Mouse (Mus musculus) activated CD4-positive, CD25-positive, alpha-beta regulatory T cell, adult 4 months (primary cell): ENCODE results near the gene Cd36. TPM values are rescaled to one million over a fixed set of nuclear protein-coding genes. Genes with fewer than 3 reads are reported as not detected.
"Not testable (repeated sequence)": the region's sequence is repeated elsewhere in the genome, so short reads cannot be mapped to it uniquely, and the experiment has no call there.

Experiments
- ATAC-seq: one replicate; pipeline ENCODE4 v1.8.0; 2017
- polyA plus RNA-seq, 2 experiments: library from polyadenylated mRNA; unstranded; fragments of 100-300 nt; shearing (Covaris generic); gene quantifications; one replicate each; pipeline ENCODE4 v1.2.1; 2017

Gene Cd36
- polyA plus RNA-seq = under 1 TPM in 1 of 2 experiments, not detected in 1; 0.20 TPM

DNA sequence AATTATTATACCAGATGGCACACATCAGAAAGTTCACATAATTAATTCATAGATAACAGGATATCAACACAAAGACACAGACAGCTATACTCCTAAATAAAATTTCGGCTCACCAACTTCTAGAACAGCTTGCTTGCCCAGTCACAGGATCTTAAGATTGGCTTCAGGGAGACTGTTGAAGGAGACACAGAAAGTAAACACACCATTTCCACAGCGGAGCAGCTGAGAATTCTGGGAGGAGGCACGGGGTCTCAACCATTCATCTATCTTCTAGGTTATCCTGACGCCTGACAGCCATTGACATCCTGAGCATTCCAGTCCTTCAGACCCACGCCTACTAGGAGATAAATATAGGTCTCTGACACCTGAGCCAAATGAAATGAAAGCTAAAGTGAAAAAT lies at the start of gene Cd36:
Cd36 (minus strand) TSS at position 204 of the 400 bp plus-strand sequence.
- no peak for ATAC-seq

DNA sequence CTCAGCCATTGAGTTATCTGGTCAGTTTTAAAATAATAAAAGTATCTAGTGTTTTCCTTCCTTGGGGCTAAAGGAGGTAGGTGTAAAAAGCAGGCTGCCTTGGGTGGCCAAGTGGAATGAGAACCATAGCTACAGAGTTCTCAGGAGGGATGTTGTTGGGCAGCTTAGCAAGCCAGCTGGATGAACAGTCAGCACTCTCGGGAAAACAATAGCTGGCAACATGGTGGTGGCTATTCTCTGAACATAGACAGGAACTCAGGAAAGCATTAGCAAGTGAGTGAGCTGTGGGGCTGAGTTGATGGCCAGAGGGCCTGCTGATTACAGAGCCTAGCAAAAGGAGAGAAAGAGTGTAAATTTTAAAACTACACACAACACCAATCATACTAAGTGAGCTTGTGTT lies 45.9 kb upstream of the Cd36 start:
- no peak for ATAC-seq

DNA sequence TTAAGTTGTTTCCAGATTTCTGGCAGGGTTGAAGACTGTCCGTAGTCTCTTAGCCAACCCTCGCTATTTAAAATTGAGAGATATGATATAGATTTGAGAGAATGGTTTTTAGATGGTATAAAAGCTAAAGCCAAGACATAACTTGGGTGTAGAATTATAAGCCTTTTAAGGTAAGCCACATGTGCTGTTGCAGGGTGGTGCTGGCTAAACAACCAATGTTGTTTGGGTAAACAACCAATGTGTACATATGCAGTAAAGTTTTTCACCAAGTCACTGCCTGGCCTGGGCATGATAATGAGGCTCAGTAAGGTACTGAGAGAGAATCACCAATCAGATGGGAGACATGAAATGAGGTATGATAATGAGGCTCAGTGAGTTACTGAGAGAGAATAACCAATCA lies 43.0 kb upstream of the Cd36 start:
- ATAC-seq = not testable (repeated sequence)

DNA sequence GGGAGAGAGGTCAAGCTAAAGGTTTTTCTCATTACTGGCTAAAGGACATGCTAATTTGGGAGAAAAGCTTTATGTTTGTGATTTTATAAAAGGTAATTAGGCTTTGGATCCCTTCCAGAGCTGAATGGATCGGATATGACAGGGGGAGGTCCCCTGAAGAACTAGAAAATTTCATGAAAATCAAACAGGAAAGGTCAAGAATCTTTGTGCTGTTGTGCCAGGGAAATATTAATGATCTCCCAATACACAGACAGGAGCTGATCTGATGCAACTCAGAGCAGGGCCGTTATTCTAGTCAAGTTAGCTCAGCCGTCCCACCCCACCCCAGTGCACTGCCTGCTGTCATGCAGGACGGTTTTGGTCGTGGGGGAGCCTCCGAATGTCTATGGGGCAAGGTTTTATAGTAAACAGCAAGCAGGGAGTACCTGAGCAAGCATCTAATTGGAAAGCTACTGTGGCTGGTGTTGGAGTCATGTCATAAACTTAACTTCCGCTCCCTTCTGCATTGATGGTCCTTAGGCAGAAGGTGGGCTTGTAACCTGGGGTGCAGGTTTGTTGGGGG lies 40.5 kb upstream of the Cd36 start:
- ATAC-seq = no peak

DNA sequence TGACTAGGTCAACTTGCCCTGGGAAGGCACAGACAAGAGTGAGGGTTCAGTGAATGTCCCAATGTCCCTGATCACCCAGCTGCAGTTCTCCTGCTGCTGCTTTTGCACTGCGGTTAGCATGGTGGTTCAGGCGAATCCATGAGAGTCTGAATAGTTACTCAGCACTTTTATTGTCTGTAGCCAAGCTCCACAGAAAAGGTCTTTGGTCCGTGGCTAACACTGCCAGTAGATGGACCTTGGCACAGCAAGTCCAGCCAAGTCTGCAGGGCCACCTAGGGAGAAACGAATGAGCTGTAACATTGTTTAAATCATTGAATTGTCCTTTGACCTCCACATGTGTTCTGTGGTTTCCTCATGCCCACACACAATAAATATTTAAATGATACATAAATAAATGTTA lies 39.9 kb upstream of the Cd36 start:
- no peak for ATAC-seq

DNA sequence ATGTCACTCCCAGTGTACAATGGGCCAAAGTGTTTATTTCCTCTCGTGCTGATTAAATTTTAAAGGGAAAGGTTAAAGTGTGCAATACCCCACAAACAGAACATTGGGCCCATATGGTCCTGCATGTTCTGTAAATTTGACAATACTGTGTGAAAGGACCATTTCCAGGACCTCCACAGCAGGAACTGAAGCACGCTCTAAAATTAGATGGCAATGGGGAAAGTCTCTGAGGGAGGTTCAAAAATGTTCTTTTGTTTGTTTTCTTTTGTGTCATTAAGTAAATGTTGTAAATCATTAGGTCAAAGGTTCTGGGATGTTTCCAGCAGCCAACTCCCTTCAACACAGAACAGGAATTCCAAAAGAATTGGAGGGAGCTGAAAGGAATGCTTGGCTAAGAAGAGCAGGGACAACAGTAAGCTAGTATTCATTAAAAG lies 35.5 kb upstream of the Cd36 start:
- no peak for ATAC-seq

DNA sequence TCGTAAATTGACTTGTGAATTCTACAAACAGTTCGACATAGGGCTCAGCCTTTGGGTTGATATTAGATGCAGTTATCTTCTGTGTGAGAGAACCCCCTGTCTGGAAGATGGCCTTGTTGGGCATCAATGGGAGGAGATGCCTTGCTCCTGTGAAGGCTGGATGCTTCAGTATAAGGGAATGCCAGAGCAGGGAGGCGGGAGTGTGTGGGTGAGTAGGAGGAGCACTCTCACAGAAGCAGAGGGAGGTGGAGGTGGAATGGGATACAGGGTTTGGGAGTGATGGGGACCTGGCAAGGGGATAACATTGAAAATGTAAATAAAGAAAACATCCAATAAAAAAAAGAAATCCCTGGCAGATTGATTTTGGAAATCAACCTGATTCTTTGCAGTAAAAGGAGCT lies 35.0 kb upstream of the Cd36 start:
- no peak for ATAC-seq

DNA sequence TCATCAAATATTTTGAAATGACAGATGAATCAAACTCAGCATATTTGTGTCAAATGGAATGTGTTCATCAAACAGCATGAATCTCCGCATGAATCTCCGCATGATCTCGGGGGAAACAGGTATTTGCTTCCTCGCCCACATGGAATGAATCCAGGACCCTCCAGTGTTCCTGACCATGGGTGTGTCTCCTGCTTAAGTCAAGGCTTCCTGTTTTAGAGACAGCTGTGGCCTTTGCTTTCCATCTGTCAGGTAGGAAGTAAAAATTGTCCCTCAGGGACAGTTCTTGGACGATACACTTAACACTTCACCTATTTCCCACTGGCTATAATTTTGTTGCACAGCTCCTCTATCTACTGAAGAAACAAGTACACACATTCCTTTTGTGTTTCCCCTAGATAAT lies 30.4 kb upstream of the Cd36 start:
- no peak for ATAC-seq

DNA sequence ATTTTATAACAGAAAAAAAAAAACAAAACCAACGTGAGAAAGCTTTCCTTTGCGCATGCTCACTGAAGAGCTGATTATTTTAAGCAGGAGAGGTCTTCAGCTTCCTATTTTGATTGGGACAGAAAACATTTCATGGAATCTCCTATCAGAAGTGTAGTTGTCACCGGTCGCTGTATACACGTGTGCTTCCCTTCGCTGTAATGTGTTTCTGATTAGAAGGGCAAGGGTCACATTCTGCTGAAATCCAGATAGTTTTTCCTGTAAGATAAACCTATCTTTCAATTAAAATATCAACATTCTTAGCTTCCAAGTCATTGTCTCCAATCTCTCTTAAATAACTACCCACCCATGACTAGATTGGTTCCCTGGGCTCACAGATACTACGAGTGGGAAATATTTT lies 16.2 kb upstream of the Cd36 start:
- ATAC-seq = no peak

DNA sequence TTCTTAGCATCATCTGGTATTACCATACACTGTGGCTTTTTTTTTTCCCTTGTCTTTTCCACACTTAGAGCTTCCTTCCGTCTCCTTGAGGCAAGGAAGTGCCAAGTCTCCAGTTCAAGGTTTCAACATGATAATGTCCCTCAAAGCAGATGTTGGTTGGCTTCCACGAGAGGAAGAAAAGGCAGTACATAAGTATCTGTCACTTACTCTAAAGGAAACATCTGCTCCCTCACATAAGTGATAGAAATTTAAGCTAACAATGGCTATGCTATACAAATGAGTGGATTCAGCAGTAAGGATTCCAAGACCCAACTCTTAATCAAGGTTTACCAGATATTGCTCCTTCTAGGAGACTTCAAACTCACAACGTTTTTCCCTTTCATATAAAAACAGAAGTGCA lies 10.3 kb upstream of the Cd36 start:
- no peak for ATAC-seq

DNA sequence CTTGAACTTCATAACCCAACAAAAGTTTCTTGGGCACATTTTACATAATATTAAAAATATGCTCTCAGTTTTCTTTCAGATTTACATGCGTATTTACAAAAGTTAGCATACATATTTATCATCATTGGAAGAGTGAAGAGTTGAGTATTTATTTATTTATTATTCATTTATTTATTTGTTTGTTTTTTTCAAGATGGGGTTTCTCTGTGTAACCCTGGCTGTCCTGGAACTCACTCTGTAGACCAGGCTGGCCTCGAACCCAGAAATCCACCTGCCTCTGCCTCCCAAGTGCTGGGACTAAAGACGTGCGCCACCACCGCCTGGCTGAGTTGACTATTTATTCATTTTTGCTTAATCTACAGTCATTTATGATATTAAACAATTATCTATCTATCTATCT lies 9.0 kb upstream of the Cd36 start:
- ATAC-seq = not testable (repeated sequence)

DNA sequence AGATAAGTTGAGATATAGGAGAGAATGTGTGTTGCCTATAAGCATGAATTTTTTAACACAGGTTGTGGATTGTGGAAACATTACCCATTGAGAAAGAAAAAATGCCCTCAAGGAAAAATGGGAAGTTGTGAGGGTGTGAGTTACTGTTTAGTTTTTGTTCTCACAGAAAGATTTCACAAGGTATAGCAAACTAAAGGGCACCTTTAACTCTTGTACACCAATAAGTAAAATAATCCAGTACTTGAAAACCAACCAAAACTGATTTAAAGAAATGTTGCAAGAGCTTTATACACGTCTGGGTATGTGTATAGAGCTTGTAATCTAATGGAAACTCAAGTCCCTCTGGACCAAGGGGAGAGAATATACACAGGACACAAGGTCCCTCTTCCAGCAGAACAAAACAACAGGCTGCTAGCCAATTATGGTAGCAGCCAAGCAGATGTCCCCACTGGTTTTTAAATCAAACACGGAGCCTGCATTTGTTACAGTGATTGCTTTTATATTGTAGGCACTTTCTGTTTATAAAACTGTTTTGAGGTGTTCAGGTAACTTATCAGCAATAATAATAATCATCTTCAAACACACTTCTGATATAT lies 5.1 kb upstream of the Cd36 start:
- ATAC-seq = no peak

DNA sequence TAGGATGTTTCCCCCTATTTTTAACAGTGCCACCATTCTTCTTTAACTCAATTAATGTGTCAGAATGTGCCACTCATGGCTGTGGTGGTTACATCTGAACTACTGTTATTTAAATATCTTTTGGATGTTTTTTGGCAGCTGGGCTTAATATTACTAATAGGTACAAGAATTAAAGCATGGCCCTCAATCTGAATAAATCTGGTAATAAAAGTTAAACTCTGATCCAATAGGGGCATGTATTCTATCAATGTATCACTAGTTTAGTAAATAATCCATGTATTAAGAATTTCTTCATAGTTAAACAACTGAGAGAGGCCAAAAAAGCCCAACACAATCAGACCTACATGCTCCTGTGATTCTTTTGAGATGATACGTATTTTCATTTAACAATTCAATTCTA lies 690 bp upstream of the Cd36 start:
- no peak for ATAC-seq

DNA sequence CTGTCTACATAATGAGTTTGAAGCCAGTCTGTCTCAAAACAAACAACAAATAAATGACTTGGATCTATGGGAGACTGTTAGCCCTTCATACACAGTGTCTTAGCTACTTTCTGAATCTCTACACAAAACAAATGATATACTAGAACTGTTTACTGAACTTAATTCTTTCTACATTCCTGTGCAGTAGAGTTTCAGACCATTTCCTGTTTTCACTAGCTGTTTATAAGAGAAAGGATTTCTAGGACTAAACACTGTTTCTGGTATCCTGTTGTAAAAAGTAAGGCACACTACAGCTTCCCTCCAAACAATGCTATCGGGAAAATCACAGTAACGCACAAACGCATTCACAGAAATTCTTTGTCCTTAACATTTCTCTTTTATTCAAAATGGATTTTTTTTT lies 2.2 kb downstream of the Cd36 start:
- no peak for ATAC-seq

DNA sequence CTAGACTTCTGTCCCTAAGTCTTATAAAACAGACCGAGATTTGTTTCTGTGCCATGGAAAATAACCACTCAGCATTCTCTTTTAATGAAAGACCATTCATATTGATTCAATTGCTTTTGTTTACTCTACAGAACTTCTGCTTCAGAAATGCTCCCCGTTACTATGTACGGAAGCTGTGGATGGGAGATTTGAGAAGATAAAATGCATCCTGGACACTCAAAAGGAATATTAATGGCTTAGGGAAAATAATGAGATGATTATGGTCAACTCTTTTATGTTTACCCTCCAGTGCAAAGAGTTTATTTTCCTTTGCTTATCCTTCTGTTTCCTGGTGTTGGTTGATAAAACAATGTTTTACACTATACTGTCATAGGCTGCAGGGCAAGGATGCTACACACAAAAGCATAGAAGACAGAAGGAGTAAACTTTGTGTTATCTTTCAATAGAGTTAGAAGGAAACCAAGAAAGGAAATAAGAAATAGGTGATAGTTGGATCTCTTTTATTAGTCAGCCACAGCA lies 5.2 kb downstream of the Cd36 start:
- ATAC-seq = no peak

DNA sequence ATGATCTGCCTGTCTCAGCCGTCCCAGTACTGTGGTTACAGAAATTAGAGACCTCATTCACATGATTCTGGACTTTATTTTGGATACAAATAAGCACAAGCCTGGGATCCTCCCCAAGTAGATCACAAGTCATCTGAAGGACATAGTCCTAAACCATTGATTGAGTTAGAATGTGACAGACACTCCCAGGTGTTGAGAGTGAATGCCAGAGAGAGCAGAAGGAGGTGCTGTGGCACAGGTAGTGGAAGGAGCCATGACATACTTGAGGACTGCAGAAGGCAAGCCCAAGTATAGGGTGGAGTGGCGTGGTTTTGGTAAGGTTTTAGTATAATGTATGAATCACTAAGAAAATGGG lies 7.1 kb downstream of the Cd36 start:
- no peak for ATAC-seq

DNA sequence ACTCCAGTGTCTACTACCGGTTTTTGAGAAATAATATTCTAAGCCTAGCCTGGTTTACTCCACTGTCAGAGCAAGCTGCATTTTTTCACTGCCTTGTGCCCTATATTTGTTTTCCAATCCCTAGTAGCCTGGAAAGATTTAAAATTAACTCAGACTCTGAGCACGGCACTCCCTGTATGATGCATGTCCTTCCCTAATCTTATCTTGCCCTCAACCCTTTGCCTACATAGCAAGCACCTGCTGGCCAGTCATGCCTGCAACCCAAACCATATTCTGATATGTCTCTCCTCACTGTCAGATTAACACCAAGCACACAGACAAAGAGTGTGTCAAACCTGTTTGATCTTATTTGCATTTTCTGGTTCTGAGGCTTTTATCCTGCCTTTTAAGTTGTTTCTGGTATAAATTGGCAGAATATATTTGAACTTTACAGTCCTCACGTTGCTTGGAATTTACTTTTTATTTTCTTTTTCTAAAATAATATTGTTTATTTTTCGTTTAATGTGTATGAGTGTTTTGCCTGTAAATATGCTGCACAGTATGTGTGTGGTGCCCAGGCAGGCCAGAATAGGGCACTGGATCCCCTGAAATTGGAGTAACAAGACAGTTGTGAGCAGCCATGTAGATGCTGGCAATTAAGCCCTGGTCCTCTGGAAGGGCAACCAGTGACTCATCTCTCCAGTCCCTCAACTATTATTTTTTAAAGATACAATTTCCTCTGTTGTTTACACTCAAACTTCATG lies 7.6 kb downstream of the Cd36 start:
- no peak for ATAC-seq

DNA sequence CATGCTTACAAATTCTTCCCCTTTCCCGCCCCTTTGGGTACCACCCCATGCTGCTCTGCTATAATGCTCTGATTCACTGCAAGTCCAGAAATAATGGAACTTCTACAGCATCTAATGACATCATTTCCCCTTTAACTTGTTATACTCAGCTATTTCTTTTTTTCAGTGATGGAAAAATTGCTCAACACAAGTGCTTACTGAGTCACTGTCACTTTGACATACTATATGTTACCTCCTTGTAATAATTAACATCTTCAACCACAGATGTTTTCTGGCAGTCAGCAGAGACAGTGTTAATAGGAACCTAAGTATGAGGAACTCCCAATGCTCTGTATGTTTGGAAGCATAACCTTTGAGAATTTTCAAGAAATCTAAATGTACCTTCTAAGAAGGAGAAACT lies 8.7 kb downstream of the Cd36 start:
- no peak for ATAC-seq

DNA sequence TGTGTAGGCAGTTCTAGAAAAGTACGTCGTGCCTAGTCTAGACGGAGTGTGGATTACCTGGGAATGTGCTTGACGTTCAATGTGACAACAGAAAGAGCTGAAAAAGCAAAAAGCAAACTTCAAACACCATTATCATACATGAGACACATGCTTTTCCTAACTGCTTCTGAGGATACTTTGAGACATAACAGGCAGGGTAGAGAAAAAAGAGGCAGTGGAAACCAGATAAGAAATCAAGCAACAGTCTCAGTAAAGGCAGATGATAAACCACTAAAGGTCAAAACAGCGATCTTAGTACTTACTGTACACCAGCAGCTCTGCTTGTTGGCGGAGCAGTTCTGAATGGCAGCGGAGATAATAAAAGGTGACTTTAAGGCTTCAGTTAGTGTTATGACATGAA lies 11.6 kb downstream of the Cd36 start:
- no peak for ATAC-seq

DNA sequence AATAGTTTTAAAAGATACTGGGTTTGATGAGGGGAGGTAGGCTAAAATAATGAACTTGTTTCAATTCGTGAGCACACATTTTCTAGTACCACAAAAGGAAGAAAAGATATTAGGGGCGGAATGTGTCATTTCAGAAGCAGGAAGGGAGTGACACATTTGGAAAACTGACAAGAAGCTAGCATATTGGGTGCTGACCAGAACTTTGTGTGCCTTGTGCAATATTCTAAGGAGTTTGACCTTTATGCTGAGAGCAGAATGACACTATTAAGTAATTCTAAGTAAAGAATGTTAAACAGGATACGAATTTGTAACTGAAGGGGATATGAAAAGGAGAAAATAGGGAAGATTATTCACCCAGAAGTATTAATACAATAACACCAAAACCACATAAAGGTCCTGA lies 12.0 kb downstream of the Cd36 start:
- no peak for ATAC-seq

DNA sequence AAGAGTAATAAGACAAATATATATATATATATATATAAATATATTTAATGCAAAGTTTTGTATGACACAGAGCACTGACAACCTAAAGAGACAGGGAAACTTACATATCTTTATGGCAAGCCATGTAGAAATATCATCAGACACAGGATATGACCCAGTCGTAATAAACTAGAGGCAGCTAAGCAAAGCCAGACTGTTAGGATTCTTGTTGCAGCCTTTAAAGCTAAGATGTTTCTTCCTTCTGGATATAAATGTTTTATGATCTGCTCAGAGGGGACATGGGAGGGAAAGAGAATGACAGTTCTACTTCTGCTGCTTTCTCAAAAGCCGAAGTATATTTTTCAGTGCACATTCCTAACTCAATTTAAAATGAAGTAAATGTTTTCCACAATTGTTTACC lies 14.3 kb downstream of the Cd36 start:
- ATAC-seq = no peak

DNA sequence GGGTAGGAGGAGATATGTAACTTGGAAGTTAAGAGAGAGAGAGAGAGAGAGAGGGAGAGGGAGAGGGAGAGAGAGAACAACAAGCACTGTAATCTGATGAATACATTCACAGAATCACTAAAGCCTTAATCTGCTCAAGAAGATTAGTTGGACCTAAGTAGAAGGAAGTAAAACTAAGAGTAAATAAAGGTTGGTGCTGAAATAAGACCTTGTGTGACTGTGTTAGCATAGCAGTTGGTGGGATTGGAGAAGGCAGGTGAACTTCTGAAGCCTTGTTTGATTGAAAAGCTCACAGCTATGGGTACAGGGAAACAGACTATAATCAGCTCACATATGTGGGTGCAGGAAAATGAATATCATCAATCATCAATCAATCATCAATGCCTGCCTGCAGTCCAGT lies 23.2 kb downstream of the Cd36 start:
- no peak for ATAC-seq

DNA sequence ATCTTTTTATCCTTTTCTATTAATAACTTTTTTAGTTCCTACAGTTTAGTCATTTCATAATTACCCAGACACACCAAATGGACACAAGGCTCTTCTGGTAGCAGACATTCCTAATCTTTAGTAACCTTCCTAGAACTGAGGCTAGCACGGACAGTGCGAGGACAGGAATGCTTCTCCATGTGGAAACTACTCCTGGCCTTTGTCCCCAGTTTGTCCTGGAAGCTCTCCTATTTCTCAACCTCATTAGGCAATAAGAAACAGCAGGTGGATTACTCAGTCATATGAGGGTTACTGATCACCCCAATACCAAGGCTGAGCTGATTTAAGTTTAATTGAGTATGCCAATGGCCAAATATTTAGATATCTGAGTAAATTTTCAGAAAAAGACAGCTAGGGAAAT lies 25.5 kb downstream of the Cd36 start:
- no peak for ATAC-seq

DNA sequence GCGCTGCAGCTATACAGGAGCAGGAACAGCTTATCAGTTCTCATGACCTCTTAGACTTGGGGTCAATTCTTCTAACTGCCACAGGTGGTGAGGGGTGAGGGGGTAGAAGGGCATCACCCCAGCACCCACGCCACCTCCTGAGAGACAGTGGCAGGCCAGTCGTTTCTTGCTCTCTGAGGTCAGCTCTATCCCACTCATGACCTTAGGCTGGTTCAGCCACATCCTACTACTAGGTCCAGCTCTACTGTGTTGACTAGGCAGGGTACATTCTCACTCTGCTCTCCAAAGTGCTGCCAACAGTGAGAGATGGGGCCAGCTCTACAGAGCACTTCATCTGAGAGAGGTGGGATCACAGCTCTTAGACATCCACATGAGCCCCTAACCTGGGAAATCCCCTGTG lies 30.2 kb downstream of the Cd36 start:
- no peak for ATAC-seq
